Mouse (Mus musculus) spleen, adult 2 months (tissue): ENCODE data around the gene Rnf4.

ENCODE experiments used
- CTCF ChIP-seq: fragments of 200-500 bp; IDR thresholded peaks from 2 replicates; pipeline ENCODE4 v1.5.1; 2011; ENCODE audit warnings: mild to moderate bottlenecking, inconsistent platforms; ENCODE audit not compliant: insufficient read depth, insufficient read length, insufficient replicate concordance; ENCODE audit errors: extremely low read depth
- POLR2A ChIP-seq: fragments of 200-500 bp; IDR thresholded peaks from 2 replicates; pipeline ENCODE4 v1.6.1; 2011; ENCODE audit warnings: low read depth, low read length, inconsistent platforms

- TF ChIP-seq POLR2A (no peak), CTCF (no peak)
Measured at GRCm38 (mm10) chr5:34334081-34334480, 2.0 kb upstream of the Rnf4 start.
